Mouse (Mus musculus) small intestine, adult 2 months (tissue): Measurements from ENCODE around the gene Dync1li2.

ENCODE experiments used
- CTCF ChIP-seq: fragments of 200-500 bp; IDR thresholded peaks from 2 replicates; pipeline ENCODE4 v1.5.1; 2012; ENCODE audit warnings: low read depth, mild to moderate bottlenecking, control low read depth, inconsistent platforms, low read length, moderate library complexity, mixed read lengths; ENCODE audit not compliant: insufficient replicate concordance, insufficient read length; ENCODE audit errors: extremely low read depth
- POLR2A ChIP-seq: fragments of 200-500 bp; IDR thresholded peaks from 2 replicates; pipeline ENCODE4 v1.6.1; 2012; ENCODE audit warnings: low read depth, mild to moderate bottlenecking, control low read depth, inconsistent platforms, low read length, moderate library complexity

- TF ChIP-seq CTCF: no peak
- no peak for TF ChIP-seq POLR2A
These were observed 54.9 kb downstream of the Dync1li2 start for GRCm38 (mm10) chr8:104387980-104388379.
